Mouse (Mus musculus): ENCODE results near the gene Khdc1c.

DNA sequence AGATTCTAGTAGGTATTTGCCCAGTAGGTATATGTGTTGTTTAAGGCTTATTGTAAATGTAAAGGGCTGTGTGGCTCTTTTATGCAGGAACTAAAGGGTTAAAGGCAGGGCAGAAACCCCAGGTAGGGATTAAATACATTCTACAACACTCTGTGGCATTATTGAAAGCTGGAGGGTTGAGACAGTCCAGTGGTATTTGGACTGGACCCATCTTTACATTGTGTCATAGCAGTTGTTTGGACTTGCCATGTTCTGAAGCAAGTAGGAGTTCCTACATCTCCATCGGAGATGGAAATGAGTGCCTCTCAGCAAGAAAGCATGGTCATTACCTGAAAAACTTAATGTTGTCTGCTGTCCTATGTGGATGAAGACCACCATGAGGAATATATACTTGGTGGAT is 27.4 kb upstream of the Khdc1c start:
- TF ChIP-seq CTCF (IDR thresholded peaks at IDR 0.05; ENCODE audit: control insufficient read depth, insufficient read depth, insufficient replicate concordance, low read depth, low read length) = no peak
- no peak for TF ChIP-seq POLR2A (IDR thresholded peaks at IDR 0.05; ENCODE audit: control insufficient read depth, low read depth, low read length)
